Mouse (Mus musculus) erythroblast, embryonic 14.5 days (primary cell): ENCODE results near the gene Serinc5.

Experiments
- GATA1 ChIP-seq: IDR thresholded peaks from 2 replicates; pipeline ENCODE4 v1.6.1; 2012; ENCODE audit warnings: low read length, inconsistent platforms, mixed read lengths
- TAL1 ChIP-seq: IDR thresholded peaks from 3 replicates; pipeline ENCODE4 v1.6.1; 2012; ENCODE audit warnings: low read length, inconsistent platforms, mixed read lengths

DNA sequence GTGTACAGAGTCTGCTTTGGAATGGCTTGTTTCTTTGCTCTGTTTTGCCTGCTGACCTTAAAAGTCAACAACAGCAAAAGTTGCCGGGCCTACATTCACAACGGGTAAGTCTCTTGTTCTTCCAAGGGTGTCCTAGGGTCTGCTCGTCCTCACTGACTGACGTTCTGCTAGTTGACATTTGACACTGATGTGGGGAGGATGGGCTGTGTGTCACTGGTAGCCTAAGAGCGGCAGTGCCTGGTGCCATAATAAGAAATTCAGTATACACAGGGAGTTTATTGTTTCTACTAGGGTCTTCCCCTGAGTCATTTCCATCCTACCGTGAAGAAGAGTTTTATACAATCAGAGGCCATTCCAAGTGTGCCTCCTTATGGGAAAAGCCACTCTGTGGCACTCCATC, 71.9 kb downstream of the Serinc5 start:
- no peak for TF ChIP-seq GATA1
- no peak for TF ChIP-seq TAL1
